Mouse (Mus musculus): Measurements from ENCODE around the gene Htt. TPM values are rescaled to one million over a fixed set of nuclear protein-coding genes. Genes with fewer than 3 reads are reported as not detected.

Htt gene
- total RNA-seq (2023): 49.5 to 54.5 TPM (median 53.8 TPM) in 4 replicates

DNA sequence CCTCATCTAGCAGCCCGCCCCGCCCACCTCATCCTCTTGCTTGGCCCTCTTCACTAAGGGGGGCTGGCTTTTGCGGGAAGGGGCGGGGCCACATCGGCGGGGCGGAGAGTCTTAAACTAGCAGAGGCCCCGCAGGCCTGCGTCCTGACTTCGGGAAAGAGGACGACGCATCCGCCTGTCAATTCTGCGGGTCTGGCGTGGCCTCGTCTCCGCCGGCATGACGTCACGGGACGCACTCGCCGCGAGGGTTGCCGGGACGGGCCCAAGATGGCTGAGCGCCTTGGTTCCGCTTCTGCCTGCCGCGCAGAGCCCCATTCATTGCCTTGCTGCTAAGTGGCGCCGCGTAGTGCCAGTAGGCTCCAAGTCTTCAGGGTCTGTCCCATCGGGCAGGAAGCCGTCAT lies at the start of gene Htt:
Htt (plus strand) TSS at position 232 of the 400 bp plus-strand sequence.

DNA sequence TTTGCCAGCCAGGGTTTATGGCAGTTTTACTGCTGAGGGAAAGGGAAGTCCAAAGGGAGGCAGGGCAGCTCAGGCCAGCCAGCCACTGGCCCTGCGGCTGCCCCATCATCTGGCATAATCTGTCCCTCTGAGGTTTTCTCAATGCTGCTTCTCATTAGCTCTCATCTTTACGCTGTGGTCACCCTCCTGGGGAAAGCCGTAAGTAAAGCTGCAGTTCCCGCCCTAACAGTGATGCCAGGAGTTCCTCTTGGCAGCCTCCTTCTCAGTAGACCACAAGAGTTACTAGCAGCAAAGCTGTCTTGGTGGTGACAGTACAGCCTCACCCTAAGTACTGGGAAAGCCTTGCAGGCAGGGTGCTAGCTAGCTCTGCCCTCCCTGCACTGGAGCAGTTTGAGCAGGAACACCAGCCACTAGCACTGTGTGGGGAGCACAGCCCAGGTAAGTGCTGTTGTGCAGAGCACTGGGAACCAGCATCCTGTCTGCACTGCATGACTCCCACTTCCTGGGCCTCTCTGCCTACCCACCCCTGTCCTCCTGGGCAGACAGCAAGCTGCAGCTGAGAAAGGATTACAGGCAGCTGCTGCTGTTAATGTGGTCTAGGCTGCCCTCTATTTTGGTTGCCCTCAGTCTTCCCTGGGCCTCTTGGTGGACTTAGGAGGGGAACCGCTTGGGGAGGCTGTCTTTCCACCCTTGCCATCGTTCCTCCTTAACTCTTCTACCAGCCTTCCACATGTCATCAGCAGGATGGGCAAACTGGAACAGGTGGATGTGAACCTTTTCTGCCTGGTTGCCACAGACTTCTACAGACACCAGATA lies 146.6 kb downstream of the Htt start, which contains the start of gene Msantd1:
Msantd1 (plus strand) TSS at position 103 of the 816 bp plus-strand sequence.

GRCm38 (mm10) chr5:34948861-34949760 lies 187.6 kb downstream of the Htt start, which contains the start of gene Rgs12:
Gene Rgs12, plus strand, starts transcription at chr5:34949445.

Other genes with a start within 250 kb of the Htt start
- gene Tnip2, start 247.7 kb upstream of the Htt start, total RNA-seq (2023): 22.8 to 27.3 TPM (median 26.3 TPM) in 4 replicates
- gene Sh3bp2, start 235.9 kb upstream of the Htt start, total RNA-seq (2023): 78.4 to 118 TPM (median 95.6 TPM) in 4 replicates
- gene Add1, start 188.1 kb upstream of the Htt start, total RNA-seq (2023): 246 to 271 TPM (median 269 TPM) in 4 replicates
- gene Mfsd10, start 124.5 kb upstream of the Htt start, total RNA-seq (2023): 42.6 to 57.4 TPM (median 54.8 TPM) in 4 replicates
- gene Nop14, start 101.6 kb upstream of the Htt start, total RNA-seq (2023): 26.1 to 33.1 TPM (median 31.8 TPM) in 4 replicates
- 2.2 to 5.6 TPM (median 3.3 TPM) in 4 replicates for gene Grk4, start 101.4 kb upstream of the Htt start, total RNA-seq (2023)
- gene Msantd1, start 146.3 kb downstream of the Htt start, total RNA-seq (2023): 2.3 to 4.9 TPM (median 3.0 TPM) in 4 replicates
- 2.2 to 4.3 TPM (median 3.4 TPM) in 4 replicates for gene Rgs12, start 187.7 kb downstream of the Htt start, total RNA-seq (2023)